Mouse (Mus musculus) layer of hippocampus, postnatal 25 days (tissue): ENCODE results near the gene Pik3ca. TPM values are rescaled to one million over a fixed set of nuclear protein-coding genes. Genes with fewer than 3 reads are reported as not detected.

Experiments used
- DNase-seq, 2 experiments: peaks; one replicate each; pipeline ENCODE4 v3.0.0; 2022; ENCODE audit warnings: mixed read lengths in 2 of 2, low spot score in 1 of 2; ENCODE audit errors: extremely low spot score in 1 of 2
- total RNA-seq, 2 experiments: library from RNA; stranded (reverse); gene quantifications; 2 replicates each; pipeline ENCODE4 v1.2.3; 2021

The Pik3ca gene
- total RNA-seq, 2 experiments from 2014 or later, result 43.6 to 44.0 TPM

- DNase-seq, result no peak
Measured at GRCm38 (mm10) chr3:32495088-32495770, 97.8 kb downstream of the Pik3ca start.

- no peak for DNase-seq
Measured at GRCm38 (mm10) chr3:32495856-32496710, 98.6 kb downstream of the Pik3ca start.

- no peak for DNase-seq
Measured at GRCm38 (mm10) chr3:32496711-32497070, 99.2 kb downstream of the Pik3ca start.

GRCm38 (mm10) chr3:32500346-32500745 is 102.9 kb downstream of the Pik3ca start:
- no peak for DNase-seq

GRCm38 (mm10) chr3:32505841-32506240 is 108.4 kb downstream of the Pik3ca start:
- DNase-seq, result no peak

- no peak for DNase-seq
Measured at GRCm38 (mm10) chr3:32506366-32507225, 109.1 kb downstream of the Pik3ca start.

GRCm38 (mm10) chr3:32508666-32509324 is 111.3 kb downstream of the Pik3ca start:
- DNase-seq, result peak; percentile 36 to 63

- DNase-seq, result no peak
Measured at GRCm38 (mm10) chr3:32509496-32510374, 112.3 kb downstream of the Pik3ca start, which contains the start of gene Zfp639. Gene Zfp639, plus strand, starts transcription at chr3:32510259.

- peak; percentile 91 to 92 for DNase-seq
Measured at GRCm38 (mm10) chr3:32510375-32511190, 113.1 kb downstream of the Pik3ca start.

GRCm38 (mm10) chr3:32511191-32511550 is 113.7 kb downstream of the Pik3ca start:
- DNase-seq, result no peak

- no peak for DNase-seq
Measured at GRCm38 (mm10) chr3:32512686-32513284, 115.3 kb downstream of the Pik3ca start.

GRCm38 (mm10) chr3:32513528-32513927 is 116.1 kb downstream of the Pik3ca start:
- no peak for DNase-seq

Other genes starting within 250 kb of the Pik3ca start
- 10 to 100 TPM; 66.4 to 74.3 TPM for gene Zmat3, start 31.7 kb upstream of the Pik3ca start, total RNA-seq
- under 1 TPM in 1 of 2 experiments, not detected in 1; 0.66 TPM for gene Kcnmb3, start 94.6 kb downstream of the Pik3ca start, total RNA-seq
- gene Zfp639, start 112.6 kb downstream of the Pik3ca start, total RNA-seq, result 10 to 100 TPM; 30.5 to 36.1 TPM
- 100 to 1,000 TPM in 1 of 2 experiments, 10 to 100 TPM in 1; 87.7 to 100 TPM for gene Mfn1, start 131.8 kb downstream of the Pik3ca start, total RNA-seq
- 10 to 100 TPM; 28.2 to 29.1 TPM for gene Gnb4, start 218.9 kb downstream of the Pik3ca start, total RNA-seq